ENCODE assay signal across 14 mouse cellular contexts in genomic region chr16:5898330-5898729, GRCm38 (mm10). TPM values are rescaled to one million over a fixed set of nuclear protein-coding genes. Genes with fewer than 3 reads are reported as not detected.
A peak's percentile ranks its signal among the peaks of the same experiment; 100 is the strongest.
DNase-seq lines count a peak whose midpoint lies in the region; ATAC-seq and TF ChIP-seq lines count a peak whose summit lies in the region.
"Had no signal": no experiment of that assay in that cellular context is flagged by ENCODE, and none has a peak within 500 bp of the region (broad histone marks: within the 10 kb centered on the region; RNA-seq: fewer than 3 reads in every experiment).

No protein-coding gene starts in this region.

- H3K27ac ChIP-seq in kidney, adult 2 months (ENCODE audit: insufficient read depth, low read depth, low read length), result no peak overlapping the region
- H3K27ac ChIP-seq in kidney, embryonic 15.5 days, result no peak overlapping the region
- H3K27ac ChIP-seq: embryonic facial prominence, embryonic 12.5 days; heart, embryonic 13.5 days; intestine, embryonic 15.5 days had no signal

- 0 out of 2 replicates have a peak, but pooled peaks cover 2% of the 10 kb centered on the region for H3K4me1 ChIP-seq in kidney, adult 2 months (ENCODE audit: control insufficient read depth, insufficient read depth, low read length)
- no peaks in the 10 kb centered on the region for H3K4me1 ChIP-seq in kidney, embryonic 15.5 days
- H3K4me1 ChIP-seq: embryonic facial prominence, embryonic 12.5 days; heart, embryonic 13.5 days; intestine, embryonic 15.5 days had no signal

- DNase-seq in embryo, embryonic 11 days, result peak; percentile 11
- no peak for DNase-seq in embryo, embryonic 9.5 days (ENCODE audit: extremely low spot score)
- peak; percentile 42 for DNase-seq in kidney, adult 2 months
- DNase-seq in retina, postnatal 1 day, result peak; percentile 5
- DNase-seq in retina, embryonic 14.5 days (ENCODE audit: low spot score), result no peak
- no peak for DNase-seq in testis, postnatal 14 days (ENCODE audit: low spot score)
- DNase-seq: lung, postnatal 14 days; thymus, postnatal 4 days had no signal

- H3K4me3 ChIP-seq in kidney, adult 2 months (ENCODE audit: insufficient read depth, low read depth, low read length), result no peak overlapping the region
- H3K4me3 ChIP-seq in kidney, embryonic 15.5 days (replicated peaks), result no peak overlapping the region
- H3K4me3 ChIP-seq: embryonic facial prominence, embryonic 12.5 days; heart, embryonic 13.5 days; intestine, embryonic 15.5 days had no signal

- H3K27me3 ChIP-seq in kidney, adult 2 months (replicated peaks; ENCODE audit: control insufficient read depth, insufficient read depth, low read length), result no peaks in the 10 kb centered on the region
- H3K27me3 ChIP-seq in kidney, embryonic 15.5 days, result no peaks in the 10 kb centered on the region
- H3K27me3 ChIP-seq: embryonic facial prominence, embryonic 12.5 days; intestine, embryonic 15.5 days had no signal

- no peak overlapping the region for H3K9ac ChIP-seq in kidney, embryonic 15.5 days
- H3K9ac ChIP-seq: embryonic facial prominence, embryonic 12.5 days; heart, embryonic 13.5 days; intestine, embryonic 15.5 days had no signal

- H3K9me3 ChIP-seq in kidney, embryonic 15.5 days (replicated peaks), result no peaks in the 10 kb centered on the region
- H3K9me3 ChIP-seq: embryonic facial prominence, embryonic 12.5 days; heart, embryonic 13.5 days; intestine, embryonic 15.5 days had no signal

- WGBS in kidney, adult 2 months, result 33% methylated on average over 2 of the region's 2 CpGs
- WGBS in kidney, embryonic 15.5 days, result 60% methylated on average over 2 of the region's 2 CpGs

- H3K36me3 ChIP-seq in kidney, adult 2 months (ENCODE audit: control insufficient read depth, insufficient read depth, low read length), result no peaks in the 10 kb centered on the region
- H3K36me3 ChIP-seq in kidney, embryonic 15.5 days, result no peaks in the 10 kb centered on the region
- H3K36me3 ChIP-seq: embryonic facial prominence, embryonic 12.5 days; heart, embryonic 13.5 days; intestine, embryonic 15.5 days had no signal

- no peak overlapping the region for H3K4me2 ChIP-seq in kidney, embryonic 15.5 days
- H3K4me2 ChIP-seq: embryonic facial prominence, embryonic 12.5 days; heart, embryonic 13.5 days; intestine, embryonic 15.5 days had no signal

- no peak for ATAC-seq in kidney, embryonic 15.5 days (replicated peaks; ENCODE audit: low FRiP score)
- no peak for ATAC-seq in erythroid progenitor cell, adult 5-6 weeks (replicated peaks; ENCODE audit: low FRiP score, poor library complexity, severe bottlenecking)
- ATAC-seq: CD4-positive, CD25-positive, alpha-beta regulatory T cell, adult 4 months; intestine, embryonic 15.5 days had no signal

- TF ChIP-seq CTCF in kidney, adult 2 months (conservative IDR thresholded peaks at IDR 0.05; ENCODE audit: insufficient read depth, insufficient read length, low read depth, low read length), result peak; percentile 62; the same call in 1 of the 2 replicates

- TF ChIP-seq POLR2A in kidney, adult 2 months (IDR thresholded peaks at IDR 0.05; ENCODE audit: low read depth, low read length), result no peak

RNA-seq across cellular contexts. Expression of gene Rbfox1, which starts 13.2 kb away (rescaled TPM):
- polyA plus RNA-seq in kidney, adult 2 months (2012; rRNA removed), result 3.5 and 4.2 TPM in 2 replicates
- 6.7 and 8.0 TPM in 2 replicates for polyA plus RNA-seq in kidney, embryonic 15.5 days (2015; fragmentation: Nextera tagmentation; extraction: Ambion mirVana)
- total RNA-seq in erythroid progenitor cell, adult 5-6 weeks (2015; ENCODE audit: low replicate concordance), result not detected in 2 replicates
- not detected in 2 replicates for total RNA-seq in erythroid progenitor cell, adult 5-6 weeks (2017; ENCODE audit: low replicate concordance)
- polyA plus RNA-seq: CD4-positive, CD25-positive, alpha-beta regulatory T cell, adult 4 months had no signal

Comparison
In these comparisons a context has a peak if more than half of its experiments do, and no peak if none do; other contexts are left out.
1. DNase-seq: peak in embryo, embryonic 11 days (single experiment), kidney, adult 2 months (single experiment) and retina, postnatal 1 day (single experiment); none in embryo, embryonic 9.5 days (single experiment), retina, embryonic 14.5 days (single experiment) and testis, postnatal 14 days (single experiment).